Mouse (Mus musculus) regulatory T cell (primary cell): ENCODE results near the gene Slc36a3.

Experiments used
- in situ Hi-C: fragments of 300-600 bp; cut with MboI, MseI; formaldehyde crosslinking; loops from one replicate; pipeline ENCODE4 v1.15.1; 2025; ENCODE audit warnings: high pct_unique_total_duplicates

Gene Slc36a3

GRCm38 (mm10) chr11:55077331-55078231 lies 73.9 kb downstream of the Slc36a3 start, which contains the start of gene Ccdc69:
Ccdc69 (minus strand) TSS chr11:55078131.
- in situ Hi-C loops, result no loop called here

- in situ Hi-C loops, result no loop called here
These were observed 75.3 kb downstream of the Slc36a3 start for GRCm38 (mm10) chr11:55076234-55076633.

GRCm38 (mm10) chr11:55075602-55076001 lies 75.9 kb downstream of the Slc36a3 start:
- in situ Hi-C loops, result no loop called here
